Mouse (Mus musculus) forebrain, embryonic 14.5 days (tissue): Measurements from ENCODE around the gene Rabgap1. TPM values are rescaled to one million over a fixed set of nuclear protein-coding genes. Genes with fewer than 3 reads are reported as not detected.
A peak's percentile ranks its signal among the peaks of the same experiment; 100 is the strongest.

Experiments used
- ATAC-seq: fragments of 200-750 bp; cut with Nextera tagmentation; 2 replicates; pipeline ENCODE4 v1.8.0; 2017; ENCODE audit warnings: mild to moderate bottlenecking, moderate library complexity
- DNase-seq: peaks from one replicate; pipeline ENCODE4 v3.0.0-alpha.2; 2015; ENCODE audit warnings: low spot score
- H3K27ac ChIP-seq: fragments of 300-500 bp; sonication (generic); 2 replicates; pipeline ENCODE4 v1.5.1; 2014; ENCODE audit warnings: low read depth, mild to moderate bottlenecking, control low read depth, low read length, moderate library complexity
- H3K27me3 ChIP-seq: fragments of 300-500 bp; sonication (generic); replicated peaks from 2 replicates; pipeline ENCODE4 v1.6.1; 2014; ENCODE audit warnings: low read length, control low read depth, mixed read lengths; ENCODE audit not compliant: control insufficient read depth, insufficient read depth
- H3K36me3 ChIP-seq: fragments of 300-500 bp; sonication (generic); 2 replicates; pipeline ENCODE4 v1.6.1; 2014; ENCODE audit warnings: low read length, control low read depth; ENCODE audit not compliant: control insufficient read depth, insufficient read depth
- H3K4me1 ChIP-seq: fragments of 300-500 bp; sonication (generic); 2 replicates; pipeline ENCODE4 v1.6.1; 2014; ENCODE audit warnings: antibody characterized with exemption, low read length, control low read depth; ENCODE audit not compliant: control insufficient read depth, insufficient read depth
- H3K4me2 ChIP-seq: fragments of 300-500 bp; sonication (generic); 2 replicates; pipeline ENCODE4 v1.6.1; 2014; ENCODE audit warnings: mild to moderate bottlenecking, control low read depth, low read length
- H3K4me3 ChIP-seq: fragments of 300-500 bp; sonication (generic); 2 replicates; pipeline ENCODE4 v1.5.1; 2014; ENCODE audit warnings: low read depth, low read length, control low read depth
- H3K9ac ChIP-seq: fragments of 300-500 bp; sonication (generic); 2 replicates; pipeline ENCODE4 v1.6.1; 2014; ENCODE audit warnings: mild to moderate bottlenecking, low read length, control low read depth, moderate library complexity
- H3K9me3 ChIP-seq: fragments of 300-500 bp; sonication (generic); replicated peaks from 2 replicates; pipeline ENCODE4 v1.6.1; 2016; ENCODE audit warnings: low read length, control low read depth, mixed read lengths; ENCODE audit not compliant: control insufficient read depth
- WGBS: fragments of 180-500 bp; shearing (Covaris S2); extraction: QIAGEN DNeasy Blood & Tissue Kit; methylation state at CpG from one replicate; pipeline ENCODE4 v1.1.7; 2014; 5-methylcytosine and 5-hydroxymethylcytosine counted together
- polyA plus RNA-seq: library from polyadenylated mRNA; unstranded; fragments of >200 nt; fragmentation: Nextera tagmentation; extraction: Ambion mirVana; gene quantifications from 2 replicates; pipeline ENCODE4 v1.2.1, GENCODE M21; 2014

The Rabgap1 gene
- 69.6 and 85.6 TPM in 2 replicates for polyA plus RNA-seq

GRCm38 (mm10) chr2:37442611-37443591 lies at the start of gene Rabgap1, which contains the start of the genes Zbtb26 and Zbtb6:
Gene Rabgap1, plus strand, starts transcription at chr2:37443279.
Gene Zbtb26, minus strand, starts transcription at chr2:37443135.
Gene Zbtb6, minus strand, starts transcription at chr2:37443171.
- Histone ChIP-seq H3K27me3 (no peaks in the 10 kb centered on the region), H3K9me3 (no peaks in the 10 kb centered on the region), H3K4me3 (peak within 1 kb of the TSS; percentile 82), H3K36me3 (no peaks in the 10 kb centered on the region), H3K27ac (peak within 1 kb of the TSS; percentile 82), H3K9ac (peak within 1 kb of the TSS; percentile 92), H3K4me2 (peak within 1 kb of the TSS; percentile 65), H3K4me1 (peaks cover 11% of the 10 kb centered on the region; the same call in 1 of the 2 replicates)
- 1% methylated on average over 51 of the region's 51 CpGs for WGBS
- DNase-seq, result peak; percentile 97
- peak; percentile 99 for ATAC-seq

- ATAC-seq (no peak), DNase-seq (no peak)
- 36% methylated on average over 1 of the region's 1 CpGs for WGBS
- Histone ChIP-seq H3K9ac (no peak overlapping the region), H3K36me3 (peaks cover 28% of the 10 kb centered on the region), H3K9me3 (no peaks in the 10 kb centered on the region), H3K27ac (no peak overlapping the region), H3K27me3 (no peaks in the 10 kb centered on the region), H3K4me3 (no peak overlapping the region), H3K4me2 (no peak overlapping the region), H3K4me1 (no peaks in the 10 kb centered on the region)
Observed at GRCm38 (mm10) chr2:37395539-37395938, 47.5 kb upstream of the Rabgap1 start.

GRCm38 (mm10) chr2:37421903-37422302 lies 21.2 kb upstream of the Rabgap1 start:
- Histone ChIP-seq H3K36me3 (peaks cover 9% of the 10 kb centered on the region; the same call in 1 of the 2 replicates), H3K9me3 (no peaks in the 10 kb centered on the region), H3K27ac (peak overlapping the region; percentile 96), H3K4me3 (peak overlapping the region; percentile 91), H3K4me2 (peak overlapping the region; percentile 73), H3K4me1 (peaks cover 12% of the 10 kb centered on the region), H3K27me3 (no peaks in the 10 kb centered on the region), H3K9ac (peak overlapping the region; percentile 98)
- no peak for DNase-seq
- ATAC-seq, result no peak
- WGBS, result 4% methylated on average over 3 of the region's 3 CpGs

- under 1% methylated on average over 72 of the region's 75 CpGs for WGBS
- Histone ChIP-seq H3K9ac (peak within 1 kb of the TSS; percentile 98), H3K4me1 (peaks cover 12% of the 10 kb centered on the region), H3K4me3 (peak within 1 kb of the TSS; percentile 91), H3K27ac (peak within 1 kb of the TSS; percentile 96), H3K9me3 (no peaks in the 10 kb centered on the region), H3K4me2 (peak within 1 kb of the TSS; percentile 73), H3K27me3 (no peaks in the 10 kb centered on the region), H3K36me3 (peaks cover 8% of the 10 kb centered on the region)
- DNase-seq (peak; percentile 99), ATAC-seq (peak; percentile 97)
Observed at GRCm38 (mm10) chr2:37422306-37423304, 20.5 kb upstream of the Rabgap1 start, which contains the start of gene Rc3h2. Gene Rc3h2, minus strand, starts transcription at chr2:37422903.

GRCm38 (mm10) chr2:37423671-37424070 lies 19.4 kb upstream of the Rabgap1 start:
- Histone ChIP-seq H3K27me3 (no peaks in the 10 kb centered on the region), H3K9me3 (no peaks in the 10 kb centered on the region), H3K4me2 (no peak overlapping the region), H3K36me3 (peaks cover 15% of the 10 kb centered on the region), H3K27ac (no peak overlapping the region), H3K9ac (no peak overlapping the region), H3K4me3 (no peak overlapping the region), H3K4me1 (peaks cover 12% of the 10 kb centered on the region)
- DNase-seq (no peak), ATAC-seq (no peak)
- WGBS, result 51% methylated on average over 3 of the region's 3 CpGs

- peak overlapping the region; percentile 96 for H3K27ac ChIP-seq
- WGBS, result under 1% methylated on average over 38 of the region's 38 CpGs
Observed at GRCm38 (mm10) chr2:37430593-37431464, 12.2 kb upstream of the Rabgap1 start.

GRCm38 (mm10) chr2:37431609-37432008 lies 11.5 kb upstream of the Rabgap1 start:
- peaks cover 30% of the 10 kb centered on the region for H3K36me3 ChIP-seq
- ATAC-seq (peak; percentile 43), DNase-seq (peak; percentile 22)
- no peaks in the 10 kb centered on the region for H3K9me3 ChIP-seq
- peak overlapping the region; percentile 88 for H3K4me2 ChIP-seq
- 22% methylated on average over 7 of the region's 7 CpGs for WGBS
- H3K4me3 ChIP-seq, result peak overlapping the region; percentile 72
- no peaks in the 10 kb centered on the region for H3K27me3 ChIP-seq
- H3K4me1 ChIP-seq, result peaks cover 7% of the 10 kb centered on the region
- H3K9ac ChIP-seq, result peak overlapping the region; percentile 74
- H3K27ac ChIP-seq, result peak overlapping the region; percentile 96

More at GRCm38 (mm10) chr2:37430593-37431464, 12.2 kb upstream of the Rabgap1 start:
- no peaks in the 10 kb centered on the region for H3K9me3 ChIP-seq
- peak overlapping the region; percentile 88 for H3K4me2 ChIP-seq
- peak overlapping the region; percentile 72 for H3K4me3 ChIP-seq
- H3K36me3 ChIP-seq, result peaks cover 25% of the 10 kb centered on the region
- ATAC-seq, result peak; percentile 97
- H3K4me1 ChIP-seq, result peaks cover 7% of the 10 kb centered on the region
- peak; percentile 98 for DNase-seq
- peak overlapping the region; percentile 74 for H3K9ac ChIP-seq
- no peaks in the 10 kb centered on the region for H3K27me3 ChIP-seq
